Mouse (Mus musculus): ENCODE data around the gene Bckdk. TPM values are rescaled to one million over a fixed set of nuclear protein-coding genes. Genes with fewer than 3 reads are reported as not detected.
"Not testable (repeated sequence)": the region's sequence is repeated elsewhere in the genome, so short reads cannot be mapped to it uniquely, and the experiment has no call there.

Gene Bckdk
- total RNA-seq, 1 experiment from 2014 or later, result 37.4 TPM

- 0 out of 4 replicates have a peak, but pooled peaks of 1 of the 2 experiments have one; percentile 18 for ATAC-seq (replicated peaks in 1 of 2; ENCODE audit: insufficient read depth in 1 of 2, low FRiP score in 2 of 2, low TSS enrichment in 1 of 2, low read depth in 1 of 2, poor library complexity in 2 of 2, severe bottlenecking in 2 of 2)
Observed at GRCm38 (mm10) chr7:127888821-127889220, 15.1 kb upstream of the Bckdk start.

- no peak for ATAC-seq (replicated peaks in 1 of 2; ENCODE audit: insufficient read depth in 1 of 2, low FRiP score in 2 of 2, low TSS enrichment in 1 of 2, low read depth in 1 of 2, poor library complexity in 2 of 2, severe bottlenecking in 2 of 2)
Observed at GRCm38 (mm10) chr7:127890798-127891197, 13.1 kb upstream of the Bckdk start, which contains the start of gene Prss53. Gene Prss53, minus strand, starts transcription at chr7:127890970.

- no peak for ATAC-seq (replicated peaks in 1 of 2; ENCODE audit: insufficient read depth in 1 of 2, low FRiP score in 2 of 2, low TSS enrichment in 1 of 2, low read depth in 1 of 2, poor library complexity in 2 of 2, severe bottlenecking in 2 of 2)
Observed at GRCm38 (mm10) chr7:127894480-127894879, 9.4 kb upstream of the Bckdk start.

GRCm38 (mm10) chr7:127895442-127895841 lies 8.4 kb upstream of the Bckdk start, which contains the start of the genes Gm21974 and Vkorc1:
Gene Gm21974, minus strand, starts transcription at chr7:127895454.
Gene Vkorc1, minus strand, starts transcription at chr7:127895617.
- ATAC-seq (replicated peaks in 1 of 2; ENCODE audit: insufficient read depth in 1 of 2, low FRiP score in 2 of 2, low TSS enrichment in 1 of 2, low read depth in 1 of 2, poor library complexity in 2 of 2, severe bottlenecking in 2 of 2), result peak; percentile 94 to 97

- not testable (repeated sequence) for ATAC-seq (replicated peaks in 1 of 2; ENCODE audit: insufficient read depth in 1 of 2, low FRiP score in 2 of 2, low TSS enrichment in 1 of 2, low read depth in 1 of 2, poor library complexity in 2 of 2, severe bottlenecking in 2 of 2)
Observed at GRCm38 (mm10) chr7:127895891-127896290, 8.0 kb upstream of the Bckdk start.

- ATAC-seq (replicated peaks in 1 of 2; ENCODE audit: insufficient read depth in 1 of 2, low FRiP score in 2 of 2, low TSS enrichment in 1 of 2, low read depth in 1 of 2, poor library complexity in 2 of 2, severe bottlenecking in 2 of 2), result no peak; a peak in 1 of 4 replicates
Observed at GRCm38 (mm10) chr7:127896384-127896783, 7.5 kb upstream of the Bckdk start.

GRCm38 (mm10) chr7:127897542-127897941 lies 6.3 kb upstream of the Bckdk start:
- ATAC-seq (replicated peaks in 1 of 2; ENCODE audit: insufficient read depth in 1 of 2, low FRiP score in 2 of 2, low TSS enrichment in 1 of 2, low read depth in 1 of 2, poor library complexity in 2 of 2, severe bottlenecking in 2 of 2), result no peak

GRCm38 (mm10) chr7:127898179-127898956 lies 5.5 kb upstream of the Bckdk start:
- ATAC-seq (replicated peaks in 1 of 2; ENCODE audit: insufficient read depth in 1 of 2, low FRiP score in 2 of 2, low TSS enrichment in 1 of 2, low read depth in 1 of 2, poor library complexity in 2 of 2, severe bottlenecking in 2 of 2), result no peak

GRCm38 (mm10) chr7:127899997-127900396 lies 3.9 kb upstream of the Bckdk start:
- no peak for ATAC-seq (replicated peaks in 1 of 2; ENCODE audit: insufficient read depth in 1 of 2, low FRiP score in 2 of 2, low TSS enrichment in 1 of 2, low read depth in 1 of 2, poor library complexity in 2 of 2, severe bottlenecking in 2 of 2)

GRCm38 (mm10) chr7:127901772-127902171 lies 2.1 kb upstream of the Bckdk start:
- no peak for ATAC-seq (replicated peaks in 1 of 2; ENCODE audit: insufficient read depth in 1 of 2, low FRiP score in 2 of 2, low TSS enrichment in 1 of 2, low read depth in 1 of 2, poor library complexity in 2 of 2, severe bottlenecking in 2 of 2)

GRCm38 (mm10) chr7:127907939-127908338 lies 4.1 kb downstream of the Bckdk start:
- no peak for ATAC-seq (replicated peaks in 1 of 2; ENCODE audit: insufficient read depth in 1 of 2, low FRiP score in 2 of 2, low TSS enrichment in 1 of 2, low read depth in 1 of 2, poor library complexity in 2 of 2, severe bottlenecking in 2 of 2)

- no peak for ATAC-seq (replicated peaks in 1 of 2; ENCODE audit: insufficient read depth in 1 of 2, low FRiP score in 2 of 2, low TSS enrichment in 1 of 2, low read depth in 1 of 2, poor library complexity in 2 of 2, severe bottlenecking in 2 of 2)
Observed at GRCm38 (mm10) chr7:127908656-127909055, 4.8 kb downstream of the Bckdk start.

- peak; percentile 96 to 98 for ATAC-seq (replicated peaks in 1 of 2; ENCODE audit: insufficient read depth in 1 of 2, low FRiP score in 2 of 2, low TSS enrichment in 1 of 2, low read depth in 1 of 2, poor library complexity in 2 of 2, severe bottlenecking in 2 of 2)
Observed at GRCm38 (mm10) chr7:127912190-127912871, 8.4 kb downstream of the Bckdk start, which contains the start of gene Kat8. Gene Kat8, plus strand, starts transcription at chr7:127912516.

GRCm38 (mm10) chr7:127912938-127913337 lies 9.1 kb downstream of the Bckdk start:
- no peak for ATAC-seq (replicated peaks in 1 of 2; ENCODE audit: insufficient read depth in 1 of 2, low FRiP score in 2 of 2, low TSS enrichment in 1 of 2, low read depth in 1 of 2, poor library complexity in 2 of 2, severe bottlenecking in 2 of 2)

- no peak for ATAC-seq (replicated peaks in 1 of 2; ENCODE audit: insufficient read depth in 1 of 2, low FRiP score in 2 of 2, low TSS enrichment in 1 of 2, low read depth in 1 of 2, poor library complexity in 2 of 2, severe bottlenecking in 2 of 2)
Observed at GRCm38 (mm10) chr7:127915293-127915692, 11.4 kb downstream of the Bckdk start.

GRCm38 (mm10) chr7:127918203-127918602 lies 14.3 kb downstream of the Bckdk start:
- no peak for ATAC-seq (replicated peaks in 1 of 2; ENCODE audit: insufficient read depth in 1 of 2, low FRiP score in 2 of 2, low TSS enrichment in 1 of 2, low read depth in 1 of 2, poor library complexity in 2 of 2, severe bottlenecking in 2 of 2)

GRCm38 (mm10) chr7:127919290-127919689 lies 15.4 kb downstream of the Bckdk start:
- 0 out of 4 replicates have a peak, but pooled peaks of 1 of the 2 experiments have one; percentile 29 for ATAC-seq (replicated peaks in 1 of 2; ENCODE audit: insufficient read depth in 1 of 2, low FRiP score in 2 of 2, low TSS enrichment in 1 of 2, low read depth in 1 of 2, poor library complexity in 2 of 2, severe bottlenecking in 2 of 2)

GRCm38 (mm10) chr7:127921516-127921915 lies 17.6 kb downstream of the Bckdk start:
- ATAC-seq (replicated peaks in 1 of 2; ENCODE audit: insufficient read depth in 1 of 2, low FRiP score in 2 of 2, low TSS enrichment in 1 of 2, low read depth in 1 of 2, poor library complexity in 2 of 2, severe bottlenecking in 2 of 2), result no peak

Data from hematopoietic stem cell, adult 5-6 weeks (primary cell).